Mouse (Mus musculus): Measurements from ENCODE around the gene Psmb11. TPM values are rescaled to one million over a fixed set of nuclear protein-coding genes. Genes with fewer than 3 reads are reported as not detected.
A peak's percentile ranks its signal among the peaks of the same experiment; 100 is the strongest.
"Not testable (repeated sequence)": the region's sequence is repeated elsewhere in the genome, so short reads cannot be mapped to it uniquely, and the experiment has no call there.

The Psmb11 gene
- total RNA-seq, 2 experiments from 2014 or later: 0.07 TPM; not detected in 1

GRCm38 (mm10) chr14:54601601-54602000, 19.6 kb upstream of the Psmb11 start:
- intact Hi-C loops (cut with DNase I): no loop called here
- DNase-seq (ENCODE audit: low spot score in 2 of 2): no peak

- intact Hi-C loops (cut with DNase I): no loop called here
- no peak for DNase-seq (ENCODE audit: low spot score in 2 of 2)
These were observed 18.6 kb upstream of the Psmb11 start for GRCm38 (mm10) chr14:54602613-54603012.

- peak; percentile 94 to 98 for DNase-seq (ENCODE audit: low spot score in 2 of 2)
- intact Hi-C loops (cut with DNase I): no loop called here
These were observed 18.1 kb upstream of the Psmb11 start for GRCm38 (mm10) chr14:54603038-54603654.

- no peak for DNase-seq (ENCODE audit: low spot score in 2 of 2)
- intact Hi-C loops (cut with DNase I): no loop called here
These were observed 17.5 kb upstream of the Psmb11 start for GRCm38 (mm10) chr14:54603686-54604085.

- intact Hi-C loops (cut with DNase I): no loop called here
- DNase-seq (ENCODE audit: low spot score in 2 of 2): peak; percentile 73 to 80
These were observed 15.4 kb upstream of the Psmb11 start, which contains the start of gene 4931414P19Rik for GRCm38 (mm10) chr14:54605752-54606321. TSS of gene 4931414P19Rik (minus strand) at chr14:54605993.

GRCm38 (mm10) chr14:54607226-54607625, 14.0 kb upstream of the Psmb11 start:
- intact Hi-C loops (cut with DNase I): no loop called here
- DNase-seq (ENCODE audit: low spot score in 2 of 2): no peak

GRCm38 (mm10) chr14:54609245-54609644, 12.0 kb upstream of the Psmb11 start:
- intact Hi-C loops (cut with DNase I): no loop called here

GRCm38 (mm10) chr14:54609962-54610361, 11.3 kb upstream of the Psmb11 start:
- intact Hi-C loops (cut with DNase I): no loop called here
- no peak for DNase-seq (ENCODE audit: low spot score in 2 of 2)

More at GRCm38 (mm10) chr14:54609245-54609644, 12.0 kb upstream of the Psmb11 start:
- no peak for DNase-seq (ENCODE audit: low spot score in 2 of 2)

GRCm38 (mm10) chr14:54610648-54611047, 10.6 kb upstream of the Psmb11 start:
- peak in 1 of 2 experiments; percentile 66 for DNase-seq (ENCODE audit: low spot score in 2 of 2)
- intact Hi-C loops (cut with DNase I): no loop called here

GRCm38 (mm10) chr14:54614130-54614529, 7.1 kb upstream of the Psmb11 start:
- intact Hi-C loops (cut with DNase I); DNase-seq (ENCODE audit: low spot score in 2 of 2): not testable (repeated sequence)

GRCm38 (mm10) chr14:54616226-54616825, 4.9 kb upstream of the Psmb11 start:
- no peak for DNase-seq (ENCODE audit: low spot score in 2 of 2)
- intact Hi-C loops (cut with DNase I): no loop called here

- intact Hi-C loops (cut with DNase I): no loop called here
- DNase-seq (ENCODE audit: low spot score in 2 of 2): no peak
These were observed 3.9 kb upstream of the Psmb11 start for GRCm38 (mm10) chr14:54617152-54617896.

GRCm38 (mm10) chr14:54617897-54618365, 3.3 kb upstream of the Psmb11 start, which contains the start of gene Psmb5:
TSS of gene Psmb5 (minus strand) at chr14:54618022.
- intact Hi-C loops (cut with DNase I): no loop called here
- peak; percentile 94 for DNase-seq (ENCODE audit: low spot score in 2 of 2)

- intact Hi-C loops (cut with DNase I): no loop called here
These were observed 2.1 kb downstream of the Psmb11 start for GRCm38 (mm10) chr14:54623334-54623733.

GRCm38 (mm10) chr14:54624976-54625375, 3.7 kb downstream of the Psmb11 start:
- intact Hi-C loops (cut with DNase I): no loop called here

More at GRCm38 (mm10) chr14:54623334-54623733, 2.1 kb downstream of the Psmb11 start:
- DNase-seq (ENCODE audit: low spot score in 2 of 2): no peak

GRCm38 (mm10) chr14:54628103-54628502, 6.9 kb downstream of the Psmb11 start:
- DNase-seq (ENCODE audit: low spot score in 2 of 2): no peak
- intact Hi-C loops (cut with DNase I): no loop called here

More at GRCm38 (mm10) chr14:54624976-54625375, 3.7 kb downstream of the Psmb11 start:
- no peak for DNase-seq (ENCODE audit: low spot score in 2 of 2)

- DNase-seq (ENCODE audit: low spot score in 2 of 2): no peak
- intact Hi-C loops (cut with DNase I): no loop called here
These were observed 8.6 kb downstream of the Psmb11 start for GRCm38 (mm10) chr14:54629797-54630196.

- no peak for DNase-seq (ENCODE audit: low spot score in 2 of 2)
- intact Hi-C loops (cut with DNase I): no loop called here
These were observed 9.5 kb downstream of the Psmb11 start for GRCm38 (mm10) chr14:54630583-54631239.

- intact Hi-C loops (cut with DNase I): no loop called here
- no peak for DNase-seq (ENCODE audit: low spot score in 2 of 2)
These were observed 10.0 kb downstream of the Psmb11 start for GRCm38 (mm10) chr14:54631240-54631599.

GRCm38 (mm10) chr14:54632252-54632651, 11.0 kb downstream of the Psmb11 start:
- intact Hi-C loops (cut with DNase I): no loop called here
- DNase-seq (ENCODE audit: low spot score in 2 of 2): no peak
